Mouse (Mus musculus) erythroblast, embryonic 14.5 days (primary cell): ENCODE results near the gene A530016L24Rik. TPM values are rescaled to one million over a fixed set of nuclear protein-coding genes. Genes with fewer than 3 reads are reported as not detected.

Experiments
- H3K27me3 ChIP-seq: 2 replicates; pipeline ENCODE4 v1.6.1; 2012; ENCODE audit warnings: inconsistent platforms; ENCODE audit not compliant: control insufficient read depth
- H3K36me3 ChIP-seq: 2 replicates; pipeline ENCODE4 v1.6.1; 2012; ENCODE audit warnings: mild to moderate bottlenecking, inconsistent platforms; ENCODE audit not compliant: control insufficient read depth
- H3K4me1 ChIP-seq: 2 replicates; pipeline ENCODE4 v1.6.1; 2012; ENCODE audit warnings: inconsistent platforms; ENCODE audit not compliant: control insufficient read depth
- H3K4me3 ChIP-seq: replicated peaks from 2 replicates; pipeline ENCODE3; 2012; ENCODE audit warnings: moderate library complexity, mild to moderate bottlenecking, inconsistent platforms
- H3K9me3 ChIP-seq: 2 replicates; pipeline ENCODE4 v1.6.1; 2012; ENCODE audit warnings: low read length, inconsistent platforms, mixed read lengths; ENCODE audit not compliant: control insufficient read depth
- GATA1 ChIP-seq: IDR thresholded peaks from 2 replicates; pipeline ENCODE4 v1.6.1; 2012; ENCODE audit warnings: low read length, inconsistent platforms, mixed read lengths
- TAL1 ChIP-seq: IDR thresholded peaks from 3 replicates; pipeline ENCODE4 v1.6.1; 2012; ENCODE audit warnings: low read length, inconsistent platforms, mixed read lengths
- polyA plus RNA-seq: library from polyadenylated mRNA; stranded (reverse); fragments of >175 nt; gene quantifications from 2 replicates; pipeline ENCODE4 v1.2.3, GENCODE M21; 2012

A530016L24Rik gene
- polyA plus RNA-seq, 1 experiment, result 0.01 TPM

GRCm38 (mm10) chr12:112490444-112490939 lies 1.2 kb downstream of the A530016L24Rik start:
- Histone ChIP-seq H3K4me1 (no peaks in the 10 kb centered on the region), H3K27me3 (no peaks in the 10 kb centered on the region), H3K4me3 (no peak overlapping the region), H3K36me3 (no peaks in the 10 kb centered on the region), H3K9me3 (no peaks in the 10 kb centered on the region)
- TF ChIP-seq GATA1, result no peak
- no peak for TF ChIP-seq TAL1

- no peaks in the 10 kb centered on the region for H3K36me3 ChIP-seq
- TF ChIP-seq TAL1 (no peak), GATA1 (no peak)
- H3K9me3 ChIP-seq, result no peaks in the 10 kb centered on the region
- H3K4me1 ChIP-seq, result no peaks in the 10 kb centered on the region
- H3K27me3 ChIP-seq, result no peaks in the 10 kb centered on the region
- no peak overlapping the region for H3K4me3 ChIP-seq
These were observed 6.9 kb downstream of the A530016L24Rik start for GRCm38 (mm10) chr12:112496136-112496535.

GRCm38 (mm10) chr12:112497731-112498130 lies 8.5 kb downstream of the A530016L24Rik start:
- Histone ChIP-seq H3K27me3 (no peaks in the 10 kb centered on the region), H3K9me3 (no peaks in the 10 kb centered on the region), H3K4me1 (no peaks in the 10 kb centered on the region), H3K36me3 (no peaks in the 10 kb centered on the region), H3K4me3 (no peak overlapping the region)
- no peak for TF ChIP-seq GATA1
- TF ChIP-seq TAL1, result no peak

- Histone ChIP-seq H3K4me1 (peaks cover 2% of the 10 kb centered on the region), H3K9me3 (no peaks in the 10 kb centered on the region), H3K27me3 (no peaks in the 10 kb centered on the region), H3K4me3 (no peak overlapping the region), H3K36me3 (no peaks in the 10 kb centered on the region)
- no peak for TF ChIP-seq GATA1
- no peak for TF ChIP-seq TAL1
These were observed 9.4 kb downstream of the A530016L24Rik start for GRCm38 (mm10) chr12:112498683-112499082.

GRCm38 (mm10) chr12:112503003-112503771 lies 13.9 kb downstream of the A530016L24Rik start:
- Histone ChIP-seq H3K4me1 (peaks cover 2% of the 10 kb centered on the region), H3K27me3 (no peaks in the 10 kb centered on the region), H3K36me3 (no peaks in the 10 kb centered on the region), H3K4me3 (no peak overlapping the region), H3K9me3 (peaks cover 2% of the 10 kb centered on the region; the same call in 1 of the 2 replicates)
- TF ChIP-seq GATA1 (no peak), TAL1 (no peak)

- TF ChIP-seq GATA1 (no peak), TAL1 (no peak)
- peaks cover 2% of the 10 kb centered on the region for H3K4me1 ChIP-seq
- no peaks in the 10 kb centered on the region for H3K36me3 ChIP-seq
- peaks cover 11% of the 10 kb centered on the region for H3K27me3 ChIP-seq
- peaks cover 2% of the 10 kb centered on the region; the same call in 1 of the 2 replicates for H3K9me3 ChIP-seq
- no peak overlapping the region for H3K4me3 ChIP-seq
These were observed 17.0 kb downstream of the A530016L24Rik start for GRCm38 (mm10) chr12:112506267-112506666.

- H3K36me3 ChIP-seq, result no peaks in the 10 kb centered on the region
- peaks cover 14% of the 10 kb centered on the region for H3K27me3 ChIP-seq
- TF ChIP-seq TAL1 (no peak), GATA1 (no peak)
- H3K9me3 ChIP-seq, result peaks cover 2% of the 10 kb centered on the region; the same call in 1 of the 2 replicates
- H3K4me1 ChIP-seq, result peaks cover 2% of the 10 kb centered on the region
- no peak overlapping the region for H3K4me3 ChIP-seq
These were observed 18.0 kb downstream of the A530016L24Rik start for GRCm38 (mm10) chr12:112507264-112507663.

GRCm38 (mm10) chr12:112507984-112508383 lies 18.7 kb downstream of the A530016L24Rik start:
- peaks cover 2% of the 10 kb centered on the region for H3K4me1 ChIP-seq
- H3K27me3 ChIP-seq, result peaks cover 14% of the 10 kb centered on the region
- no peak for TF ChIP-seq TAL1
- no peak for TF ChIP-seq GATA1

GRCm38 (mm10) chr12:112510365-112510732 lies 21.1 kb downstream of the A530016L24Rik start:
- H3K36me3 ChIP-seq, result no peaks in the 10 kb centered on the region
- no peaks in the 10 kb centered on the region for H3K9me3 ChIP-seq
- peaks cover 14% of the 10 kb centered on the region for H3K27me3 ChIP-seq
- H3K4me1 ChIP-seq, result no peaks in the 10 kb centered on the region
- H3K4me3 ChIP-seq, result no peak overlapping the region
- TF ChIP-seq TAL1 (no peak), GATA1 (no peak)

More at GRCm38 (mm10) chr12:112507984-112508383, 18.7 kb downstream of the A530016L24Rik start:
- Histone ChIP-seq H3K36me3 (no peaks in the 10 kb centered on the region), H3K9me3 (peaks cover 2% of the 10 kb centered on the region; the same call in 1 of the 2 replicates), H3K4me3 (no peak overlapping the region)
